Mouse (Mus musculus) myocyte (in vitro differentiated cells): ENCODE results near the gene Fez2. TPM values are rescaled to one million over a fixed set of nuclear protein-coding genes. Genes with fewer than 3 reads are reported as not detected.

Experiments used
- H3K27me3 ChIP-seq: one replicate; pipeline ENCODE4 v1.6.1; 2011; ENCODE audit not compliant: control insufficient read depth, insufficient read depth, insufficient read length
- H3K36me3 ChIP-seq: one replicate; pipeline ENCODE4 v1.6.1; 2011; ENCODE audit not compliant: control insufficient read depth, insufficient read depth
- H3K4me2 ChIP-seq: one replicate; pipeline ENCODE4 v1.6.1; 2011; ENCODE audit warnings: low read depth, control low read depth
- H3K4me3 ChIP-seq: one replicate; pipeline ENCODE4 v1.5.1; 2011; ENCODE audit warnings: mild to moderate bottlenecking, control low read depth, moderate library complexity
- H3K79me2 ChIP-seq: one replicate; pipeline ENCODE4 v1.6.1; 2011; ENCODE audit not compliant: control insufficient read depth, insufficient read depth
- H3ac ChIP-seq: one replicate; pipeline ENCODE4 v1.6.1; 2011; ENCODE audit not compliant: control insufficient read depth, insufficient read length
- CEBPB ChIP-seq: IDR thresholded peaks from 2 replicates; pipeline ENCODE4 v1.6.1; 2011; ENCODE audit warnings: mild to moderate bottlenecking, moderate library complexity; ENCODE audit not compliant: poor library complexity, insufficient read depth, severe bottlenecking
- E2F4 ChIP-seq: IDR thresholded peaks from one replicate; pipeline ENCODE4 v1.6.1; 2011; ENCODE audit warnings: mild to moderate bottlenecking, control low read depth, moderate library complexity; ENCODE audit not compliant: insufficient read depth
- MAX ChIP-seq: IDR thresholded peaks from one replicate; pipeline ENCODE4 v1.6.1; 2011; ENCODE audit warnings: low read depth, mild to moderate bottlenecking, control low read depth
- MYOD1 ChIP-seq, 3 experiments: IDR thresholded peaks; one replicate each; pipeline ENCODE4 v1.6.1; 2011; ENCODE audit warnings: control low read depth in 2 of 3, low read depth in 2 of 3, mild to moderate bottlenecking in 2 of 3, moderate library complexity in 1 of 3; ENCODE audit not compliant: insufficient read length in 2 of 3, control insufficient read depth in 1 of 3
- MYOG ChIP-seq, 3 experiments: IDR thresholded peaks; one replicate each; pipeline ENCODE4 v1.6.1; 2011; ENCODE audit warnings: control low read depth in 2 of 3, low read depth in 2 of 3, mild to moderate bottlenecking in 2 of 3; ENCODE audit not compliant: insufficient read length in 2 of 3, control insufficient read depth in 1 of 3, insufficient read depth in 1 of 3
- POLR2A ChIP-seq: IDR thresholded peaks from one replicate; pipeline ENCODE4 v1.6.1; 2011; ENCODE audit warnings: low read depth, mild to moderate bottlenecking, control low read depth, moderate library complexity; ENCODE audit not compliant: insufficient read length
- POLR2AphosphoS2 ChIP-seq: IDR thresholded peaks from one replicate; pipeline ENCODE4 v1.6.1; 2011; ENCODE audit warnings: low read depth, control low read depth; ENCODE audit not compliant: insufficient read length
- REST ChIP-seq: IDR thresholded peaks from one replicate; pipeline ENCODE4 v1.6.1; 2011; ENCODE audit warnings: mild to moderate bottlenecking, control low read depth, moderate library complexity; ENCODE audit not compliant: insufficient read depth, insufficient read length
- SRF ChIP-seq: IDR thresholded peaks from one replicate; pipeline ENCODE4 v1.6.1; 2011; ENCODE audit warnings: low read depth; ENCODE audit not compliant: control insufficient read depth, insufficient read length
- TCF12 ChIP-seq: IDR thresholded peaks from one replicate; pipeline ENCODE4 v1.6.1; 2011; ENCODE audit warnings: mild to moderate bottlenecking, control low read depth; ENCODE audit not compliant: poor library complexity, insufficient read depth, severe bottlenecking
- TCF3 ChIP-seq: IDR thresholded peaks from one replicate; pipeline ENCODE4 v1.6.1; 2011; ENCODE audit warnings: low read depth, control low read depth; ENCODE audit not compliant: insufficient read length
- USF1 ChIP-seq: IDR thresholded peaks from one replicate; pipeline ENCODE4 v1.6.1; 2011; ENCODE audit warnings: low read depth, mild to moderate bottlenecking, control low read depth, moderate library complexity
- polyA plus RNA-seq: library from polyadenylated mRNA; unstranded; fragments of >200 nt; fragmentation: generic; extraction: Trizol; gene quantifications from one replicate; pipeline ENCODE4 v1.2.1, GENCODE M21; 2012; ENCODE audit warnings: missing spikeins

Gene Fez2
- polyA plus RNA-seq, 1 experiment = 19.0 TPM

- no peaks in the 10 kb centered on the region for H3K79me2 ChIP-seq
- H3K4me3 ChIP-seq = no peak overlapping the region
- no peak overlapping the region for H3K4me2 ChIP-seq
- no peak overlapping the region for H3ac ChIP-seq
- TF ChIP-seq POLR2AphosphoS2 = no peak
- TF ChIP-seq MYOD1 (IDR thresholded peaks at IDR 0.05; ENCODE audit: control insufficient read depth in 1 of 3, insufficient read length in 2 of 3, low read depth in 2 of 3) = peak in 1 of 3 experiments; percentile 39
- TF ChIP-seq USF1 = no peak
- TF ChIP-seq MYOG (IDR thresholded peaks at IDR 0.05; ENCODE audit: control insufficient read depth in 1 of 3, insufficient read depth in 1 of 3, insufficient read length in 2 of 3, low read depth in 2 of 3) = peak in 1 of 3 experiments; percentile 8
- TF ChIP-seq CEBPB = 0 out of 2 replicates have a peak, but pooled peaks have one; percentile 43
- peaks cover under 1% of the 10 kb centered on the region for H3K36me3 ChIP-seq
- H3K27me3 ChIP-seq = no peaks in the 10 kb centered on the region
Observed at GRCm38 (mm10) chr17:78400130-78400840, 17.7 kb downstream of the Fez2 start.

DNA sequence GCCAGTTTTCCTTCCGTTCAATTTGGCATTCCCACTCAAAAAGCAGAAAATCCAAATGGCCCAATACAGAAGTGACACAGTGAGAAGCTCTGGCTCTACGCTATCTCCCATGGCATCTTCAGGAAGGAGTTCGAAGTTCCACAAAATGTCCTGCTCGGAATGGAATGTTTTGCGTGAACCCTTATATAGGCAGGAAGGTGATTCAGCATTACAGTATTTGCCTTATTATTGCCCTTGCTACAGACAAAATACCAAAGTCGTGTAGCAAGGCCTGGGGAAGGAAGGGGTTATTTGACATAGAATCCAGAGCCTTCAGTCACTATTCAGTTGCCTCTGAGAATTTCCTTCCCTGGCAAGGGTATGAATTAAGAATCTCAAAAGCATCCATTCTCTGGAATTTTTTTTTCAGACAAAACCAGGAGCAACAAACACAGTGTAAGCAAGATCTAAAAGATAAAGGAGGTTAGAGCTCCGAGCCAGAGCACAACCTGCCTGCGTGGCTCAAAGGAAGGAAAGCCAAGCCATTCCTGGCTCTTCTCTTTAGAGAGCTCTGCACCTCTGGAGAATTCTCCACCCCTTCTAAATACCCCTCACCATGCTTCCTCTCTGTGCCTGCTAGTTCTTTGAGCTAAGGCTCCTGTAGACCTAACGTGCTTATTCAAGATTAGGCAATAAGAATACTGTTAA, 25.4 kb downstream of the Fez2 start:
- no peaks in the 10 kb centered on the region for H3K27me3 ChIP-seq
- TF ChIP-seq MAX (no peak), USF1 (no peak), REST (no peak), POLR2AphosphoS2 (no peak), SRF (no peak), CEBPB (no peak), MYOD1 (IDR thresholded peaks at IDR 0.05; ENCODE audit: control insufficient read depth in 1 of 3, insufficient read length in 2 of 3, low read depth in 2 of 3) (no peak), TCF3 (no peak), MYOG (IDR thresholded peaks at IDR 0.05; ENCODE audit: control insufficient read depth in 1 of 3, insufficient read depth in 1 of 3, insufficient read length in 2 of 3, low read depth in 2 of 3) (no peak), TCF12 (no peak), POLR2A (no peak)

GRCm38 (mm10) chr17:78389573-78389972, 28.4 kb downstream of the Fez2 start:
- H3K4me3 ChIP-seq = no peak overlapping the region
- H3K4me2 ChIP-seq = no peak overlapping the region
- no peaks in the 10 kb centered on the region for H3K27me3 ChIP-seq
- TF ChIP-seq MYOG (IDR thresholded peaks at IDR 0.05; ENCODE audit: control insufficient read depth in 1 of 3, insufficient read depth in 1 of 3, insufficient read length in 2 of 3, low read depth in 2 of 3) = no peak
- no peak for TF ChIP-seq USF1
- no peak for TF ChIP-seq TCF12
- TF ChIP-seq SRF = no peak
- no peak for TF ChIP-seq POLR2AphosphoS2
- TF ChIP-seq POLR2A = no peak
- TF ChIP-seq TCF3 = no peak
- TF ChIP-seq CEBPB = no peak
- TF ChIP-seq E2F4 = no peak
- TF ChIP-seq MYOD1 (IDR thresholded peaks at IDR 0.05; ENCODE audit: control insufficient read depth in 1 of 3, insufficient read length in 2 of 3, low read depth in 2 of 3) = no peak
- TF ChIP-seq MAX = no peak
- TF ChIP-seq REST = no peak
- H3ac ChIP-seq = no peak overlapping the region
- H3K36me3 ChIP-seq = no peaks in the 10 kb centered on the region
- no peaks in the 10 kb centered on the region for H3K79me2 ChIP-seq

More for the DNA sequence above, 25.4 kb downstream of the Fez2 start:
- no peaks in the 10 kb centered on the region for H3K79me2 ChIP-seq
- H3K4me2 ChIP-seq = no peak overlapping the region
- H3K36me3 ChIP-seq = peaks cover 6% of the 10 kb centered on the region
- H3K4me3 ChIP-seq = no peak overlapping the region
- no peak overlapping the region for H3ac ChIP-seq

DNA sequence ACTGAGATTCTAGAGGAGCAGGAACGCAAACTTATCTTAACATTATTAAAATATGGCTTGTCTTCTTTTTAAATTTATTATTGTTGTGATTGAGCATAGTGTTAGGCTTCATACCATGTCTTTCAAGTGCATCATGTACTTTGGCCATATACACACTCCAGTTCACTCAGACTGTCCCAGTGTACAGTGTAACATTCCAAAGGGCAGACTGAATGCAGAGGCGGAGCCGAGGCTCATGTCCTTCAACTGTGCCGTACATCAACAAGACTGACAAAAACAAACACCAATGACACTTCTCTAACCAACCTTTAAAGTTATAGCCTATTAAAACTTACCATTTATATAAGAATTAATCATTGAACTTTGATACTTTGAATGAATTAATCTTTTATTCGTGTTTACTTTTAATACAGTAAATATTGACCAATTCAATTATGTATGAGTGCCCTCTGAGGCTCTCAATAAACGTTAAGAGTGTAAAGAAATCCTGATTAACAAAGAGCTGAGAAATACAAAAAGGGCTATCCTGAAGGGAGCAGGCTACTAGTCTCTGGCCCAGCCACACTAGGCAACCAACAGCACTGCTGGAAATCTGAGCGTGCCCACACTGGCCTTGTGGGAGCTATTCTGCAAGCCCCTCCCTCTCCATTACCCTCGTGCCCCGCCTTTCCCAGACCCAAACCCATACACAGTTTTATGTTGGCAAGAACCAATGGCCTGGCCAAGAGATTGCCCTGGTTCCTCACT, 29.7 kb downstream of the Fez2 start:
- no peak overlapping the region for H3ac ChIP-seq
- TF ChIP-seq POLR2AphosphoS2 (no peak), MAX (no peak), REST (no peak), CEBPB (no peak), TCF12 (no peak), POLR2A (no peak), E2F4 (no peak), USF1 (no peak), MYOG (IDR thresholded peaks at IDR 0.05; ENCODE audit: control insufficient read depth in 1 of 3, insufficient read depth in 1 of 3, insufficient read length in 2 of 3, low read depth in 2 of 3) (no peak), MYOD1 (IDR thresholded peaks at IDR 0.05; ENCODE audit: control insufficient read depth in 1 of 3, insufficient read length in 2 of 3, low read depth in 2 of 3) (no peak), TCF3 (no peak), SRF (no peak)
- no peak overlapping the region for H3K4me2 ChIP-seq
- no peak overlapping the region for H3K4me3 ChIP-seq
- no peaks in the 10 kb centered on the region for H3K27me3 ChIP-seq
- H3K36me3 ChIP-seq = no peaks in the 10 kb centered on the region
- H3K79me2 ChIP-seq = no peaks in the 10 kb centered on the region
